Mouse (Mus musculus) layer of hippocampus, adult 8-10 months (tissue): ENCODE results near the gene Vgf. TPM values are rescaled to one million over a fixed set of nuclear protein-coding genes. Genes with fewer than 3 reads are reported as not detected.

Experiments
- DNase-seq, 2 experiments: peaks; one replicate each; pipeline ENCODE4 v3.0.0; 2022; ENCODE audit warnings: low spot score in 2 of 2
- microRNA-seq, 2 experiments: library from miRNA; unstranded; fragments of <30 nt; microRNA quantifications; one replicate each; pipeline ENCODE4 v1.2.0; 2022
- total RNA-seq, 4 experiments: library from RNA; stranded (reverse); gene quantifications; 2 replicates each; pipeline ENCODE4 v1.2.4; 2022

The Vgf gene
- total RNA-seq, 4 experiments from 2014 or later: 162 to 206 (median 186) TPM

GRCm38 (mm10) chr5:137068711-137069110, 42.5 kb downstream of the Vgf start:
- DNase-seq: no peak

DNA sequence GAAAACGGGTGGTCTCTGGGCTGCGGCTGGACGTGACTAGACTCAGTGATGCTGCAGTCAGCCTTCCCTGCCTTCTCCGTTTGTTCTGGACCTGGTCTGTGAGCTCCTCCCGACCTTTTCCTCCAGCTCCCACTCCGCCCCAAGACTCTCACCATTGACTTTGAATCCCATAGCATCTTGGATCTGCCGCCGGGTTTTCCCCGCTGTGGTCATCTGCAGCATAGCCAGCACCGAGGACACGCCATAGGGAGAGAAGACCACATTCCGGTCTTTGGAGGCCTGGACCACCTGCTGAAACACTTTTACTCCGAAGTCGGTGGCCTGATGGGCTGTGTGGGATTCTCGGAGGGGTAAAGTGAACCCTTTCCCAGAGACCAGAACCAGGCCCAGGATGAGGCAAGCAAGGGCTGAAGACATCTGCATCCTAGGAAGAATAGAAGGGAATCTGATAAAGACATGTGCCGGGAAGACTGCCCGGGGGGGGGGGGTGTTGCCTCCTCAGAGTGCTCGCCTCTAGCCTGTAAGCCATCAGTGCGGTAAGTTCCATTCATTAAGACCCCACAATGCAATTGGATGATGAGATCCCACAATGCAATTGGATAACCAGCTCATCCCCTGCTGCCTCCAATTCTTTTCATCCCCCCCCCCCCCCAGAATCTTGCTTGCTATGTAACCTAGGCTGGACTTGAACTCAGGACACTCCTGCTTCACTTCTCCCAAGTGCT, 44.9 kb downstream of the Vgf start:
- DNase-seq: no peak

DNA sequence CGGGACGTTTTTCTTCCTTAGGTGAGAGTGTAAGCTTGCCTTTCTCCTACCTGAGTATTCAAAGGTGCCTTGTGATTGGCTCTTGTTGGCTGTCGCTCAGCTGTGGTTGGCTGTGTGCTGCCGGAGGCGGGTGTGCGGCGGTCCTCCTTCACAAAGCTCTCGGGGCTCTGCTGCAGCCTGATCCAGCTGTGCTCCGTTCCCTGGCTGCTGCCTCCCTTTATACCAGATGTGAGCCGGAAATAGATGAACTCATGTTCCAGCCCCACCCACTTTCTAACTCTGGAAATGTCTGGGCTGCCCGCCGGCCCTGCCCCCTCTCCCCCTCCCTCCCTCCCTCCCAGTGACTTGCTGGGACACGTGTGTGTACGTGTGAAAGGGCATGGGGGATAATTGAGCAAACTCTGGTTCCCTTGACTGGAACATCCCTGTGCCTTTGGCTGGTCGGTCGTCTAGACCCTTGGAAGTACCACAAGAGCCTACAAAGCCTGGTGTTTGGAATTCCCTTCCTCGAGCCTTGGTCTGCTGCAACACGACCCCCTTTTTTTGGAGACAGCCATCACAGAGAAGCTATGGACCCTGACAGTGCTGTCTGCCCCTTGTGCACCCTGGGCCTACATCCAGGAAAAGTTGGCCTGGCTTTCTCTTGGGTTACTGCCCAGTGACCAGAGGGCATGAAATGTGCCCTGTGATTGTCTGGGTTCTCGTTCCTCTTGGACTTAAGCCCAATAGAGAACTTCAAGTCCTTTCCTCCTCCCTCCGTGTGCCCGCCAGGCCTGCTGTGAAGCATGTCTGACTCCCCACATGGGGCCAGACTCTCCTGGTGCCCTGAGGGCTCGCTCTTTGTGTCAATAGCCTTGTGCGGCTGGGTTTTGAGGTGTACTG, 46.1 kb downstream of the Vgf start, which contains the start of gene Serpine1:
TSS of gene Serpine1 (minus strand) at position 190 of the 882 bp plus-strand sequence.
- peak in 1 of 2 experiments; percentile 40 for DNase-seq

DNA sequence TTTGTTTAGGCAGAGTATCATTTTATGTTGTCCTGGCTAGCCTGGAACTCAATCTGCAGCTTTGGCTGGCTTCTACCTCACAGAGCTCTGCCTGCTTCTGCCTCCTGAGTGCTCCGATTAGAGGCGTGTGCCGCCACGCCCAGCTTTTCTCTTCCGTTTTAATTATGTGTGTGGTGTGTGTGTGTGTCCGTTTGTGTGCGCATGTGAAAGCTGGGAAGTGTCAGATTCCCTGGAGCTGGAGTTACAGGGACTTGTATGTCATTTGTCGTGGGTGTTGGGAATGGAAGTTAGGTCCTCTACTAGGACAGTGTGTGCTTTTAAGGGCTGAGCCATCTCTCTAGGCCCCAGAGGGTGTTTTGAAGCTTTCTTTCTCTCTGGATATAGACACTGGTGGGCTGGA, 46.9 kb downstream of the Vgf start:
- DNase-seq: no peak

- no peak for DNase-seq
Observed at GRCm38 (mm10) chr5:137074191-137074651, 48.0 kb downstream of the Vgf start.

DNA sequence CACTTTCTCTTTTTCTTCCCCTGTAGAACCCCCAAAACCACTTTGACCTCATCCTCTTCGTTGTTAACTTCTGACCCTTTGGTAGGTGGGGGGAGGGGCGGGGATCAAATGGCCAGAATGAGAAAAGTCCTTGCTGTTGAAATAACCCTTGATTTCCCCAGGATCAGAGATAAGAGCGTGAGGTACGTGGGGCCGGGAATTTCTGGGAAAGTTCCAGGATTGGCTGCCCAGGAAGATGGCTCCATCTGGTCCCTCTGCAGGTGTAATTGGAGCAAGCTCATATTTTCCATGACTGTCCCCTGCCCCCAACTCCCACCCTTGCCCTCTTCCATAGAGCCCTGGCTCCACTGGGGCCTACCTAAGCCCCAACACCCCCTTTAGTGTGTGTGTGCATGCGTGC, 49.5 kb downstream of the Vgf start:
- DNase-seq: no peak

GRCm38 (mm10) chr5:137076191-137076930, 50.2 kb downstream of the Vgf start:
- no peak for DNase-seq

DNA sequence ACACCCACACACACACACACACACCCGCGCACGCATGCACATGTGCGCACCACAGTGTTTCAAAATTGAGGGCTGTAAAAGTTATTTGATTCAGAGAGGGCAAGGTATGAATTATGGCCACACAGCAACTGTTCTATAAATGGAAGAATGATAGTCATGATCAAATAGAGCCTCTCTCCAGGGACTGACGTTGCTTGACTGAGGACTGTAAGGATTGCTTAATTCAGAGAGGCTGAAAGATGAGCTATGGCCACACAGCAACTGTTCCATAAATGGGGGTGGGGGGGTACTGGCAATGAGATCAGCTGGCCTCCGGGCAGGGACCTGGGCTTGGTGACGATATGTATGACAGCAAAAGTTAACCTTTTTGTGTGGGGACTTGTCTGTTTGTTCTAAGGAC, 51.0 kb downstream of the Vgf start:
- no peak for DNase-seq

- DNase-seq: no peak
Observed at GRCm38 (mm10) chr5:137078041-137078440, 51.8 kb downstream of the Vgf start.

DNA sequence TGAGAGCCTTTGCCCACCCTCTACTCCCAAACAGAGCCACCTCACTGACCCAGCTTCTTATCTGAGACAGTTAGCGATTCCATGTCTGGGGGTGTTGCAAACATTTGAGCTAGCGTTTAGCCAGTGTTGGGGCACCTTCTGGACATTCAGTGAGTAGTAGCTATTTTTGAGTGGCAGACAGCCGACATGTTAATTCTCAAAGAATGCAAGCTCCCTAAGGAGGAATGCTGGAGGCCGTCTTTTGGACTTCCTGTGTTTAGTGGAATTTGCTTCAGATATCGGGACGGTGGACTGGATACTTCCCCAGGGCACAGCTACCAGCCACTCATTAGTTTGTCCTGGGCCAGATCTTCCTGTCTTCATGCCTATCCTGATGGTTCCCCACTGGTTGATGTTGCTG, 52.4 kb downstream of the Vgf start:
- no peak for DNase-seq

GRCm38 (mm10) chr5:137079849-137080248, 53.7 kb downstream of the Vgf start:
- no peak for DNase-seq

Small RNA genes lying within 50 kb of the gene (microRNA-seq; reads per million reads assigned to microRNA genes)
- gene Mir702: 247 to 324 reads per million in 2 experiments

Other genes with a start within 250 kb of the Vgf start
- 1 to 10 TPM; 4.0 to 4.7 (median 4.5) TPM for gene Col26a1, start 143.2 kb upstream of the Vgf start, total RNA-seq
- 10 to 100 TPM; 70.1 to 86.2 (median 80.7) TPM for gene Ift22, start 118.2 kb upstream of the Vgf start, total RNA-seq
- 100 to 1,000 TPM; 224 to 262 (median 228) TPM for gene Fis1, start 73.1 kb upstream of the Vgf start, total RNA-seq
- under 1 TPM in 2 of 4 experiments, not detected in 2; 0.27 to 0.33 TPM for gene Cldn15, start 59.8 kb upstream of the Vgf start, total RNA-seq
- gene Plod3, start 39.4 kb upstream of the Vgf start, total RNA-seq: 10 to 100 TPM; 37.1 to 51.5 (median 46.0) TPM
- 10 to 100 TPM; 74.8 to 87.6 (median 80.4) TPM for gene Znhit1, start 38.4 kb upstream of the Vgf start, total RNA-seq
- 100 to 1,000 TPM; 309 to 341 (median 318) TPM for gene Ap1s1, start 19.7 kb downstream of the Vgf start, total RNA-seq
- 1 to 10 TPM in 2 of 4 experiments, under 1 TPM in 2; 0.77 to 3.0 (median 1.8) TPM for gene Serpine1, start 45.9 kb downstream of the Vgf start, total RNA-seq
- gene Trim56, start 89.8 kb downstream of the Vgf start, total RNA-seq: 10 to 100 TPM in 1 of 4 experiments, 1 to 10 TPM in 3; 6.1 to 11.0 (median 8.1) TPM
- gene Muc3, start 122.9 kb downstream of the Vgf start, total RNA-seq: not detected
- 1 to 10 TPM; 3.4 to 6.4 (median 4.9) TPM for gene Muc3a, start 186.0 kb downstream of the Vgf start, total RNA-seq